Mouse (Mus musculus): ENCODE measurements around the gene Slc5a4b.

GRCm38 (mm10) chr10:76096580-76096979 lies 14.2 kb downstream of the Slc5a4b start:
- TF ChIP-seq CTCF (IDR thresholded peaks at IDR 0.05; ENCODE audit: control insufficient read depth, insufficient read depth, insufficient read length) (no peak), CEBPB (IDR thresholded peaks at IDR 0.05; ENCODE audit: low read depth) (no peak), MYOD1 (IDR thresholded peaks at IDR 0.05; ENCODE audit: control insufficient read depth, insufficient read length, low read depth) (no peak)

All from C2C12 (cell line).